Mouse (Mus musculus) induced T-regulatory cell, adult 2 months (primary cell): Measurements from ENCODE around the gene Tpm3.

ENCODE experiments used
- DNase-seq: peaks from one replicate; pipeline ENCODE4 v3.0.0-alpha.2; 2012; ENCODE audit warnings: low read depth

Gene Tpm3

GRCm38 (mm10) chr3:90136660-90137059 is 64.2 kb downstream of the Tpm3 start:
- DNase-seq = peak; percentile 69

GRCm38 (mm10) chr3:90137606-90138005 is 65.2 kb downstream of the Tpm3 start:
- DNase-seq = no peak

- no peak for DNase-seq
Observed at GRCm38 (mm10) chr3:90139962-90140361, 67.5 kb downstream of the Tpm3 start.

- DNase-seq = no peak
Observed at GRCm38 (mm10) chr3:90145461-90145860, 73.0 kb downstream of the Tpm3 start.

GRCm38 (mm10) chr3:90146651-90147050 is 74.2 kb downstream of the Tpm3 start:
- no peak for DNase-seq
